Mouse (Mus musculus): ENCODE measurements around the gene Gpr1.

- TF ChIP-seq POLR2A (IDR thresholded peaks at IDR 0.05; ENCODE audit: low read depth, low read length) (no peak), CTCF (IDR thresholded peaks at IDR 0.05; ENCODE audit: extremely low read depth, insufficient read depth, insufficient read length, insufficient replicate concordance) (no peak)
Observed at GRCm38 (mm10) chr1:63188536-63188935, 25.8 kb downstream of the Gpr1 start.

Data from spleen, adult 2 months (tissue).